Mouse (Mus musculus) megakaryocyte, embryonic 14.5 days (primary cell): ENCODE data around the gene Stxbp5. TPM values are rescaled to one million over a fixed set of nuclear protein-coding genes. Genes with fewer than 3 reads are reported as not detected.

Source experiments
- H3K27me3 ChIP-seq: replicated peaks from 2 replicates; pipeline ENCODE3; 2012; ENCODE audit warnings: inconsistent platforms
- H3K36me3 ChIP-seq: replicated peaks from 2 replicates; pipeline ENCODE3; 2012; ENCODE audit warnings: low read length, inconsistent platforms, mixed read lengths
- H3K4me1 ChIP-seq: 2 replicates; pipeline ENCODE4 v1.6.1; 2012; ENCODE audit warnings: inconsistent platforms
- H3K4me3 ChIP-seq: replicated peaks from 2 replicates; pipeline ENCODE3; 2012; ENCODE audit warnings: moderate library complexity, mild to moderate bottlenecking, inconsistent platforms
- H3K9me3 ChIP-seq: 2 replicates; pipeline ENCODE4 v1.6.1; 2012; ENCODE audit warnings: inconsistent platforms
- FLI1 ChIP-seq: IDR thresholded peaks from 2 replicates; pipeline ENCODE4 v1.6.1; 2012; ENCODE audit warnings: low read length, inconsistent platforms, mixed read lengths
- GATA1 ChIP-seq: IDR thresholded peaks from 3 replicates; pipeline ENCODE4 v1.6.1; 2012; ENCODE audit warnings: mixed read lengths, low read length, inconsistent platforms, borderline replicate concordance
- polyA plus RNA-seq: library from polyadenylated mRNA; stranded (reverse); fragments of >175 nt; gene quantifications from 2 replicates; pipeline ENCODE4 v1.2.3, GENCODE M21; 2012; ENCODE audit warnings: low replicate concordance; ENCODE audit not compliant: insufficient read depth

Stxbp5 gene
- polyA plus RNA-seq, 1 experiment = 17.5 TPM

DNA sequence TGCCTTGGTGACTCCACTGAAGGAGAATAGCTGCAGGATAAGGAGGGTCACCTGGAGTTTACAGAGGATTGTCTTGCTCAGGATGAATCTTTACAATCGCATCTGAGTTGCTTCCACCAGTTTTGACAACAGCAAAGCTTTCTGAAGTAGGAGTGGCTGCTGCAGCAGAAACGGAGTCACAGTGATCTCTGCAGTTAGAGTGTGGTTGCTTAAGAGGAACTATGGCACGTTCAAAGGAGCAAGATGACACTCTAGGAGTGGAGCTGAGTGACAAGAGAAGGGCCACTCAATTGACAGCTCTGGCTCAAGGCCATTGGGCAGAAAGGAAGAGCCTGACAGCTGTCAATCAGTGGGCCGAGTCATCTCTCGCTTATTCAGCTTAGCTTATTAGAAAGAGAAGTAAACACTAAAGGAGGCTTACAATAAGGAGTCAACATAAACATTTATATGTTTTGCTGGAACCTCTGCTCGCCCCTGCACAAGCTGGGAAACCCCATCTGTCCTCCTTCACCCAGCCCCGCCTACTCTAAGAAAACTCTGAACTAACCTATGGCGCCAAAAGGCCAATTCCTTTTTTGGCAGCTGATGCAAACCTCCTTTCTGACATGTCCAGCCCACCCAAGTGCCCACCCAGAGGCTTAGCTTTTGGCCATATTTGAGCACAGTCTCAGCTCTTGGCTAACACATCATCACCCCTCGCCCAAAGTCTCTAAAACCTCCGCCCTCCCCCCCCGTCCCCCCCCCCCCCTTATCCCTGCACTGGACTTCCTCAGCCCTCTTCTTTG, 178.2 kb downstream of the Stxbp5 start:
- Histone ChIP-seq H3K4me1 (no peaks in the 10 kb centered on the region), H3K4me3 (no peak overlapping the region), H3K9me3 (no peaks in the 10 kb centered on the region), H3K27me3 (peaks cover 2% of the 10 kb centered on the region), H3K36me3 (no peaks in the 10 kb centered on the region)
- no peak for TF ChIP-seq GATA1
- no peak for TF ChIP-seq FLI1

DNA sequence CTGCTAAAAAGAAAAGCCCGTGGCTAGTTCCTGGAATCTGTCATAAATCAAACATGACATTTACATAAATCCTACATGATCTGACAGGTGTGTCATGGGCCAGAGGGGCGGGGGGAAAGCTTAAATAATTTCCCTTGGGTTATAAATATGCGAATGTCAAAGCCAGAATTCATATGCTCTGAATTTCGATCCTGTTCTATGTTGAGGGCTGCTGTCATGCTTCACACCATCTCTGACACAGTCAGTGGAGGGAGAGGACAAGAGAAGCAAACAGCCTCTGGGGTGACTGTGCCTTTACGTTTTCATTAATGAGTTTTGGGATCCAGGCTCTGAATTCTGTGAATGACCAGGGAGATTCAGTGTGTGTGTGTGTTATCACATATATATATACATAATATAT, 180.9 kb downstream of the Stxbp5 start:
- H3K36me3 ChIP-seq = no peaks in the 10 kb centered on the region
- H3K4me1 ChIP-seq = no peaks in the 10 kb centered on the region
- peaks cover 2% of the 10 kb centered on the region for H3K27me3 ChIP-seq
- TF ChIP-seq FLI1 (no peak), GATA1 (no peak)
- H3K4me3 ChIP-seq = no peak overlapping the region
- H3K9me3 ChIP-seq = no peaks in the 10 kb centered on the region

DNA sequence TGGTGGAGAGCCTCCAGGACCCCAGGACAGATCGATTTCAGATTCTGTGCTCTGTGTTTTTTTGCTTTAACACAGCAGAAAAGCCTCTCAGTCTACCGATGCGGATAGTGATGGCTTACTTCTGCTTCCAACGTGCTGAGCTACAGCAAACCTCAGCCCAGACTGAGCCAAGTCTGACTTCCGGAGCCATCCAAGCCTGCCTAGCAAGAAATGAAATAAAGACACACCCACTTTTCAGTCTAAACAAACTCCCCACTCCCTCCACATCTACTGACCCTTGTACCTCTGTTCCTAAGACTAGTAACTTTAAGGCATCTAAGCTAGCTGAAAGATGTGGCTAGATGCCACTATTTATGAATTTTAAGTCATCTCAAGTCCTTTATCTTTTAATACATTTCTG, 182.8 kb downstream of the Stxbp5 start:
- no peaks in the 10 kb centered on the region for H3K4me1 ChIP-seq
- no peak overlapping the region for H3K4me3 ChIP-seq
- no peaks in the 10 kb centered on the region for H3K36me3 ChIP-seq
- TF ChIP-seq FLI1 = no peak
- no peak for TF ChIP-seq GATA1
- no peaks in the 10 kb centered on the region for H3K27me3 ChIP-seq
- no peaks in the 10 kb centered on the region for H3K9me3 ChIP-seq

Other genes starting within 250 kb of the Stxbp5 start
- not detected in 2 replicates for gene Samd5, start 225.9 kb downstream of the Stxbp5 start, polyA plus RNA-seq